Mouse (Mus musculus) intestine, embryonic 14.5 days (tissue): Measurements from ENCODE around the gene Dlk2. TPM values are rescaled to one million over a fixed set of nuclear protein-coding genes. Genes with fewer than 3 reads are reported as not detected.
A peak's percentile ranks its signal among the peaks of the same experiment; 100 is the strongest.

Experiments used
- ATAC-seq: fragments of 200-750 bp; cut with Nextera tagmentation; replicated peaks from 2 replicates; pipeline ENCODE4 v1.8.0; 2017; ENCODE audit warnings: low read depth, moderate number of reproducible peaks, moderate TSS enrichment, moderate library complexity; ENCODE audit not compliant: low FRiP score, low TSS enrichment
- DNase-seq: peaks from one replicate; pipeline ENCODE4 v3.0.0-alpha.2; 2018; ENCODE audit warnings: low spot score
- H3K27ac ChIP-seq: fragments of 300-500 bp; sonication (generic); 2 replicates; pipeline ENCODE4 v1.5.1; 2014; ENCODE audit warnings: low read depth, mild to moderate bottlenecking, control low read depth
- H3K27me3 ChIP-seq: fragments of 300-500 bp; sonication (generic); replicated peaks from 2 replicates; pipeline ENCODE4 v1.6.1; 2014; ENCODE audit warnings: low read length, control low read depth; ENCODE audit not compliant: control insufficient read depth, insufficient read depth
- H3K36me3 ChIP-seq: fragments of 300-500 bp; sonication (generic); 2 replicates; pipeline ENCODE4 v1.6.1; 2014; ENCODE audit warnings: low read length, control low read depth; ENCODE audit not compliant: control insufficient read depth, insufficient read depth
- H3K4me1 ChIP-seq: fragments of 300-500 bp; sonication (generic); replicated peaks from 2 replicates; pipeline ENCODE4 v1.6.1; 2014; ENCODE audit warnings: low read length, control low read depth, mixed read lengths; ENCODE audit not compliant: control insufficient read depth, insufficient read depth
- H3K4me2 ChIP-seq: fragments of 300-500 bp; sonication (generic); 2 replicates; pipeline ENCODE4 v1.6.1; 2014; ENCODE audit warnings: low read length
- H3K4me3 ChIP-seq: fragments of 300-500 bp; sonication (generic); 2 replicates; pipeline ENCODE4 v1.5.1; 2014; ENCODE audit warnings: low read depth, low read length, control low read depth, mixed read lengths
- H3K9ac ChIP-seq: fragments of 300-500 bp; sonication (generic); 2 replicates; pipeline ENCODE4 v1.6.1; 2014; ENCODE audit warnings: mild to moderate bottlenecking, low read length
- H3K9me3 ChIP-seq: fragments of 300-500 bp; sonication (generic); 2 replicates; pipeline ENCODE4 v1.6.1; 2016; ENCODE audit warnings: low read length, control low read depth; ENCODE audit not compliant: control insufficient read depth
- WGBS: fragments of 180-500 bp; shearing (Covaris S2); extraction: QIAGEN DNeasy Blood & Tissue Kit; methylation state at CpG from one replicate; pipeline ENCODE4 v1.1.7; 2014; 5-methylcytosine and 5-hydroxymethylcytosine counted together
- polyA plus RNA-seq: library from polyadenylated mRNA; unstranded; fragments of >200 nt; fragmentation: Nextera tagmentation; extraction: Ambion mirVana; gene quantifications from 2 replicates; pipeline ENCODE4 v1.2.1, GENCODE M21; 2014

Dlk2 gene
- polyA plus RNA-seq, 1 experiment from 2014 or later: 0.58 TPM

DNA sequence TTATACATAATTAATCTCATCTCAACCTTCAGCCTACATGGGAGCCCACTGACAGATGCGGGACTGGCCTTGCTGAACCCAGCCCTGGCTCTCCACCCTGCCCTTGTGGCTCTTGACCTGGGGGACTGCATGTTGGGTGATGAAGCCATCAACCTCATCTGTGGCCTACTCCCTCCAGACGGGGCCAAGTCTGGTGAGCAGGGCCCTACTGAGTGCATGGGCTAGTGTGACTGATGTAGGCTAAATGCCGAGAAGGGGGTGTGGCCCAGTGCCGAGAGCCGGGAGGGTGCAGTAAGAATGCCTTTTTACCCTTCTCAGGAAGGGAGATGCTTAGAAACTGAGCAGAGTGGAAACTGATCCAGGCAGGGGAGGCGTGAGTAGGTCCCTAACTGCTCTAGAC lies 42.1 kb upstream of the Dlk2 start:
- Histone ChIP-seq H3K4me3 (no peak overlapping the region), H3K27ac (no peak overlapping the region), H3K4me2 (no peak overlapping the region), H3K9me3 (no peaks in the 10 kb centered on the region), H3K36me3 (peaks cover 46% of the 10 kb centered on the region), H3K4me1 (no peaks in the 10 kb centered on the region), H3K27me3 (peaks cover 17% of the 10 kb centered on the region), H3K9ac (no peak overlapping the region)
- DNase-seq (no peak), ATAC-seq (no peak)
- WGBS: 34% methylated on average over 6 of the region's 6 CpGs

DNA sequence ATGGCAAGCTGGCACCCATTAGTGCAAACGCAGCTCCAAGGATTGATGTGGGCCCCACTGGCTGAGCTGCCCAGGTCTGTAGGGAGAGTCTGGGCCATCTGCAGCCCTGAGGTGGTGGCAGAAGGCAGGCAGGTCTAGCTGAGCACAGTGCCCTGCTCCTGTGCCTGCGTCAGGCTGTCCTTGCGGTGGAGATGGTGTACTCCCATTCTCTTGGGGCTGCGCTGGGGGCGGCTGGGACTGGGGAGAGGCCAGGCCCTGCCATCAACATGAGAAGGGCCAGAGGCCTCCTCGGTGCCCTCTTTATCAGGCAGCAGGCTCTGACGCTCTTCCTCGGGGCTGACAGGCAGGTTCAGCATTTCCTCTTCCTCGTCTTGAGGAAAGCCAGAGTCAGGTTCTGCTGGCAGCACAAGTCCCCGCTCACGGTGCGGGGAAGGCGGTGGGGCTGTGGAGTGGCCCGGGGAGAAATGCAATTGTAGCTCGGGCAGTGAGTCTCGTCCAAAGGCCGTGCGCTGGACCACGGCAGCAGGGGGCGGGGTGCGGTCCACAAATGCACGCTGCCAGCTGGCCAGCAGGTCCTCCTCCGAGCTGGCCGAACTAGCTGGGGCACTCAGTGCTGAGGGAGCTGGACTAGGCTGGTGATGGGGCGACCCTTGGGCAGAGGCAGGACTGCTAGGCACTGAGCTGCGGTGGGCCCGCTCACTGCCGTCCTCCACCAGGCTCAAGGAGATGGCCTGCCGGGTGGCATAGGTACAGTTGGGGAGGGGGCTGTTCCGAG lies 38.8 kb upstream of the Dlk2 start:
- ATAC-seq: no peak
- no peaks in the 10 kb centered on the region for H3K9me3 ChIP-seq
- H3K36me3 ChIP-seq: peaks cover 55% of the 10 kb centered on the region
- no peak overlapping the region for H3K4me2 ChIP-seq
- WGBS: 84% methylated on average over 30 of the region's 30 CpGs
- H3K27ac ChIP-seq: no peak overlapping the region
- no peaks in the 10 kb centered on the region for H3K4me1 ChIP-seq
- no peak overlapping the region for H3K9ac ChIP-seq
- no peak for DNase-seq
- H3K27me3 ChIP-seq: peaks cover 17% of the 10 kb centered on the region
- H3K4me3 ChIP-seq: no peak overlapping the region

DNA sequence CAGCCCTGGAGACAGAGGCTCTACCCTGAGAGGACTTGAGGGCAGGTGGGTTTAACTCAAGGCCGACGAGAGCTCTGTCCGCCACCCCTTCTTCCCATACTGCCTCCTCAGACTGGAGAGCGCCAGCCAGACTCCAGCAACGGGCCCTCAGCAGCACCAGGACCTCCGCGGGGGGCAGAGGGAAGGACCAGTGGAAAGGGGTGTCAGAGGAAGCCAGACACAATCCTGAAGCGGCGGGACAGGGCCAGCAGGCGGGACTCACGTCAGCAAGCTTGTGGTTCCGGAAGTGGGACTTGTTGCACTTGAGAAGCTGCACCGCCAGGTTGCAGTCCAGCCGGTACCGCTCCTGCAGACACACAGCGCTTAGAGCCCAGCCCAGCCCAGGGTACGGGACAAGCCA lies 37.5 kb upstream of the Dlk2 start:
- peaks cover 67% of the 10 kb centered on the region for H3K36me3 ChIP-seq
- ATAC-seq: no peak
- H3K4me2 ChIP-seq: no peak overlapping the region
- H3K27ac ChIP-seq: no peak overlapping the region
- no peak overlapping the region for H3K4me3 ChIP-seq
- WGBS: 86% methylated on average over 17 of the region's 17 CpGs
- H3K27me3 ChIP-seq: peaks cover 9% of the 10 kb centered on the region
- no peaks in the 10 kb centered on the region for H3K9me3 ChIP-seq
- no peak for DNase-seq
- H3K4me1 ChIP-seq: no peaks in the 10 kb centered on the region
- H3K9ac ChIP-seq: no peak overlapping the region

DNA sequence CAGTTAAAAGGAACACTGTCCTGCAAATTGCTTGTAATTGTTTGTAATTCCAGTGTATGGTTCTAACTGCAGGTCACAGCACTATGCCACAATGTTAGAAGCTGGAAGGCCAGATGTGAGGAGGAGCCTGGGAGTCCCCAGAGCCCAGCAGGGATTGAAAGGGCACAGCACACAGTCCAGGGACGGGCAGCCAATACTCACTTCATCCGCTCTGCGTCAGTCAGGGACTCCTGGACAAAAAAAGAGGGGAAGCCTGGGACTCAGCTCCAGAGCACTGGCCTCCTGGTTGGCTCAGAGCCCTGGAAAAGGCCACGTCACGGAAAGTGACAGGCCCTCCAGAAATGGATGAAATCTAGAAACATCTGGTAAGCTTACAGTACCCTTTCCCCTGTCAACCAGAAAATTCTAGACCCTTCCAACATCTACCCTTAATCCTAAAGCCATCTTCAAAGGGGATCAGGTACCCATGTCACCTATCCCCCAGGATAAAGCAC lies 35.0 kb upstream of the Dlk2 start:
- no peak for ATAC-seq
- Histone ChIP-seq H3K4me2 (no peak overlapping the region), H3K4me3 (no peak overlapping the region), H3K36me3 (peaks cover 82% of the 10 kb centered on the region), H3K9ac (no peak overlapping the region), H3K27ac (no peak overlapping the region), H3K4me1 (no peaks in the 10 kb centered on the region), H3K27me3 (no peaks in the 10 kb centered on the region), H3K9me3 (no peaks in the 10 kb centered on the region)
- DNase-seq: no peak
- WGBS: 91% methylated on average over 5 of the region's 5 CpGs

DNA sequence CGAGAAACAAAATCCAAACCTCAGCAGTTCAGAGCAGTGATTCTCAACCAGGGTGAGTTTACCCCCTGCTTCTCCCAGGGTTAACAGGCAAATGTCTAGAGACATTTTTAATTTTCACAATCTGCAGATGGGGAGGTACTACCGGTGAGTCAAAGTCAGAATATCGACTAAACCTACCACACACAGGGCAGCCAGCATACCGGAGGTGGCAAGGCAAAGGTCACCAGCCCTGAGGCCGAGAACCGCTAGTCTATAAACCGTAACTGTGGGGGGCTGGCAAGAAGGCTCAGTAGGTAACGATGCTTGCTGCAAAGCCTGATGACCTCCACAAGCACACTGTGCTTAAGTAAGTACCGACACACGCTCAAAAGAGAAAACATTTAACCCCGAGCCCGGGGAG lies 31.7 kb upstream of the Dlk2 start:
- Histone ChIP-seq H3K27ac (no peak overlapping the region), H3K36me3 (peaks cover 70% of the 10 kb centered on the region), H3K4me2 (no peak overlapping the region), H3K4me1 (no peaks in the 10 kb centered on the region), H3K9me3 (no peaks in the 10 kb centered on the region), H3K4me3 (no peak overlapping the region), H3K9ac (no peak overlapping the region), H3K27me3 (no peaks in the 10 kb centered on the region)
- DNase-seq (peak; percentile 59), ATAC-seq (no peak)
- WGBS: 87% methylated on average over 12 of the region's 12 CpGs

DNA sequence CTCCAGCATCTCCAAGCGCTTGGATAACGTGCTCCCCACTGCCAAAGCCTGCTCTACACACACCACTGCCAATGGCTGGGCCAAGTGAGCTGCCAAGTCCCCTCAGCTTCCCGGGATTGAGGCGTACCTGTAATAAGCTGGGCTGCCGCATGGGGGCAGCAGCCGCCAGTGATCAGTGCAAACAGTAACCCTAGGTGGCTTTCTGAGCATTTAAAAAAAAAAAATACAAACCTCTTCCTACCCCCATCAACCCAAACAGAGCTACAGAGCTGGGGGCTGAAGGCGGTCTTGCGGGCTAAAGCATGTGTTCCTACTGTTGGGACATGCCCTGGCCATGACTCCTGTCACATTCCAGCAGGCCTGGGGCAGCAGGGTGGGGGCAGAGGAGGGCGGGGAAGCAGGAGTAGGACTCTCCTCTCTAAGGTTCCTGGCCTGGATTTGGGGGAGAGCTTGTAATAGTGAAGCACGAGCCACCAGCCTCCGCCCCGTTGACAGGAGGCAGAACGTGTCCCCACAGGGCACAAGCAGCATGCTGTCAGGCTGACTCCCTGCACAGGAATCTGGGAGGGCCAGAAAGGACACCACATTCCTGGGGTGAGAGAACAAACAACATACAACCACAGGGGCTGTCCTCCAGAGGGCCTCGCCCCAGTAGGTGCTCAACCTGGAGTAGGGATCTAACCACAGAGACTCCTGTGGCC lies 31.2 kb upstream of the Dlk2 start:
- Histone ChIP-seq H3K4me2 (no peak overlapping the region), H3K36me3 (peaks cover 72% of the 10 kb centered on the region), H3K4me3 (no peak overlapping the region), H3K27ac (no peak overlapping the region), H3K9me3 (no peaks in the 10 kb centered on the region), H3K9ac (no peak overlapping the region), H3K4me1 (no peaks in the 10 kb centered on the region), H3K27me3 (no peaks in the 10 kb centered on the region)
- ATAC-seq (peak; percentile 54; the same call in 1 of the 2 replicates), DNase-seq (peak; percentile 94)
- 25% methylated on average over 14 of the region's 14 CpGs for WGBS

DNA sequence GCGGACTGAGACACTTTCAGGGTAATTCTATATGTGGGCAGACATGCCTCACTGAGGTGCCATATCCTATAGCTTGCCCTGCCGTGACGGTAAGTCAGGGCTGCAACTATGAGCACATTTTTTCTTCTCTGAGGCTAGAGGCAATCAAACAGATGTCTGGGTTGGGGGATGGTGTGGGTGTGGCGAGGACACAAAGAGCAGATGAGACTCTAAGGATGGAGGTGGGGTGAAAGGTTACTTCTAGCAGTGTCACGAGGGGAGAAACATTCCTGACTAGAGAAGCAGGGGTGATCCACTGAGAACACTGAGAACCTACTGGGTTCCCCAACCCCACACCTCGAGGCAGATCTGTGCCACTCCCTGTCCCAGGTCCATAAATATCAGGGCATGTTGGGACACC lies 30.2 kb upstream of the Dlk2 start:
- Histone ChIP-seq H3K4me1 (no peaks in the 10 kb centered on the region), H3K27me3 (no peaks in the 10 kb centered on the region), H3K36me3 (peaks cover 72% of the 10 kb centered on the region), H3K27ac (no peak overlapping the region), H3K9me3 (no peaks in the 10 kb centered on the region), H3K4me3 (no peak overlapping the region), H3K9ac (no peak overlapping the region), H3K4me2 (no peak overlapping the region)
- no peak for ATAC-seq
- 45% methylated on average over 6 of the region's 6 CpGs for WGBS
- DNase-seq: no peak

DNA sequence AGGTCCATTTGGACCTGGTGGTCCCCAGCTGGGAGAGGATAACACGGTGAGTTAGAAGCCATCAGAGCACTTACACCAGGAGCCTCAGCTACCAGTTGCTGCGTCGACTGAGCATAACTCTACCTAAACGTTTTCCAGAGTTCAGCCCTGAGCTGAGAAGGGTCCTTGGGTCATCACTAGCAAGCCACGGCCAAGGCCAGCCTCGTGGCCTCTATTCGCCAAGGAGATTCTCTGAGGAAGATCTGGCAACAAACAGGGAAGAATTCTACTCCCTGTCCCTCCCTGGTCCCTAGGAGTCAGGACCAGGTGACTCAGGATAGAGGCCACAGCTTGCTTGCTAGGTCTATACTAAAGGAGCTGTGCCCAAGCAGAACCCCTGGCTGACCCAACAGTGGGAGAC lies 29.7 kb upstream of the Dlk2 start:
- 74% methylated on average over 7 of the region's 7 CpGs for WGBS
- DNase-seq (no peak), ATAC-seq (no peak)
- Histone ChIP-seq H3K4me1 (no peaks in the 10 kb centered on the region), H3K27me3 (no peaks in the 10 kb centered on the region), H3K27ac (no peak overlapping the region), H3K9ac (no peak overlapping the region), H3K9me3 (no peaks in the 10 kb centered on the region), H3K4me3 (no peak overlapping the region), H3K36me3 (peaks cover 70% of the 10 kb centered on the region), H3K4me2 (no peak overlapping the region)
